Mouse (Mus musculus) embryonic stem cell, embryonic (primary cell): ENCODE measurements around the gene Tmem132c.

Experiments used
- CTCF ChIA-PET, 4 experiments: fragments of 300-600 bp in 2 of 4; fragments of 350-600 bp in 2 of 4; sonication (Branson Sonifier 250); formaldehyde crosslinking; loops; one replicate each; lab custom pipeline; 2022; ENCODE audit warnings: inconsistent platforms in 2 of 4; lab: Charles Lee
- POLR2A ChIA-PET, 4 experiments: fragments of 300-600 bp in 2 of 4; fragments of 350-600 bp in 2 of 4; sonication (Branson Sonifier 250); formaldehyde crosslinking; loops; one replicate each; lab custom pipeline; 2022; ENCODE audit warnings: antibody characterized with exemption in 4 of 4, inconsistent platforms in 1 of 4; lab: Charles Lee

The Tmem132c gene

GRCm38 (mm10) chr5:127482342-127482741 lies 240.7 kb downstream of the Tmem132c start:
- ChIA-PET CTCF (interaction anchor here in 3 of 4 experiments (0.7 to 2.6 kb wide), 10 partner anchors 13 to 903 kb away, joined by 3 to 20 read pairs (median 4); no protein-coding TSS in a partner anchor), POLR2A (interaction anchor here in 1 of 4 experiments (1.1 kb wide), 1 partner anchor 28 kb away, joined by 5 read pairs; no protein-coding TSS in a partner anchor)

- CTCF ChIA-PET: no interaction called here
Measured at GRCm38 (mm10) chr5:127483955-127484659, 242.5 kb downstream of the Tmem132c start.

GRCm38 (mm10) chr5:127484813-127485486 lies 243.3 kb downstream of the Tmem132c start:
- ChIA-PET CTCF (interaction anchor here in 3 of 4 experiments (0.6 to 1.4 kb wide), 4 partner anchors 31 to 313 kb away, joined by 3 to 6 read pairs (median 4); no protein-coding TSS in a partner anchor), POLR2A (no interaction called here)

More at GRCm38 (mm10) chr5:127483955-127484659, 242.5 kb downstream of the Tmem132c start:
- POLR2A ChIA-PET: no interaction called here

GRCm38 (mm10) chr5:127487190-127487589 lies 245.6 kb downstream of the Tmem132c start:
- CTCF ChIA-PET: interaction anchor here in 1 of 4 experiments (0.6 kb wide), 1 partner anchor 8 kb away, joined by 3 read pairs; no protein-coding TSS in a partner anchor
- POLR2A ChIA-PET: no interaction called here

GRCm38 (mm10) chr5:127488666-127489065 lies 247.1 kb downstream of the Tmem132c start:
- CTCF ChIA-PET: interaction anchor here in 1 of 4 experiments (0.6 kb wide), 1 partner anchor 135 kb away, joined by 4 read pairs; no protein-coding TSS in a partner anchor
- POLR2A ChIA-PET: no interaction called here

- ChIA-PET POLR2A (no interaction called here), CTCF (interaction anchor here in 3 of 4 experiments (0.5 to 0.9 kb wide), 3 partner anchors 228 to 276 kb away, joined by 3 to 5 read pairs (median 3); no protein-coding TSS in a partner anchor)
Measured at GRCm38 (mm10) chr5:127491724-127492123, 250.1 kb downstream of the Tmem132c start.

GRCm38 (mm10) chr5:127496895-127497294 lies 255.3 kb downstream of the Tmem132c start:
- ChIA-PET CTCF (interaction anchor here in 1 of 4 experiments (1.1 kb wide), 1 partner anchor 15 kb away, joined by 4 read pairs; no protein-coding TSS in a partner anchor), POLR2A (no interaction called here)

- ChIA-PET POLR2A (no interaction called here), CTCF (interaction anchor here in 1 of 4 experiments (1.8 kb wide), 1 partner anchor 61 kb away, joined by 6 read pairs; no protein-coding TSS in a partner anchor)
Measured at GRCm38 (mm10) chr5:127499151-127499827, 257.7 kb downstream of the Tmem132c start.

GRCm38 (mm10) chr5:127502838-127503237 lies 261.2 kb downstream of the Tmem132c start:
- ChIA-PET CTCF (interaction anchor here in 3 of 4 experiments (0.6 to 1.6 kb wide), 5 partner anchors 8 to 854 kb away, joined by 3 to 6 read pairs (median 3); no protein-coding TSS in a partner anchor), POLR2A (interaction anchor here in 1 of 4 experiments (0.5 to 1.3 kb wide), 5 partner anchors 110 to 1506 kb away, joined by 3 to 5 read pairs (median 3); no protein-coding TSS in a partner anchor)

- ChIA-PET POLR2A (no interaction called here), CTCF (interaction anchor here in 2 of 4 experiments (0.6 to 0.7 kb wide), 2 partner anchors 133 to 452 kb away, joined by 3 to 4 read pairs; no protein-coding TSS in a partner anchor)
Measured at GRCm38 (mm10) chr5:127505697-127506096, 264.1 kb downstream of the Tmem132c start.

GRCm38 (mm10) chr5:127511653-127512052 lies 270.0 kb downstream of the Tmem132c start:
- CTCF ChIA-PET: interaction anchor here in 2 of 4 experiments (0.6 to 1.2 kb wide), 4 partner anchors 9 to 159 kb away, joined by 3 to 6 read pairs (median 4); no protein-coding TSS in a partner anchor
- POLR2A ChIA-PET: no interaction called here

- POLR2A ChIA-PET: no interaction called here
- CTCF ChIA-PET: no interaction called here
Measured at GRCm38 (mm10) chr5:127515960-127516359, 274.4 kb downstream of the Tmem132c start.

- CTCF ChIA-PET: interaction anchor here in 2 of 4 experiments (0.6 to 1.3 kb wide), 5 partner anchors 11 to 332 kb away, joined by 3 to 4 read pairs (median 3); no protein-coding TSS in a partner anchor
Measured at GRCm38 (mm10) chr5:127522744-127523476, 281.3 kb downstream of the Tmem132c start.

GRCm38 (mm10) chr5:127527344-127527974 lies 285.9 kb downstream of the Tmem132c start:
- ChIA-PET POLR2A (no interaction called here), CTCF (interaction anchor here in 1 of 4 experiments (1.1 kb wide), 1 partner anchor 74 kb away, joined by 3 read pairs; no protein-coding TSS in a partner anchor)

More at GRCm38 (mm10) chr5:127522744-127523476, 281.3 kb downstream of the Tmem132c start:
- POLR2A ChIA-PET: no interaction called here

GRCm38 (mm10) chr5:127537508-127537907 lies 295.9 kb downstream of the Tmem132c start:
- CTCF ChIA-PET: interaction anchor here in 1 of 4 experiments (0.6 kb wide), 1 partner anchor 1737 kb away, joined by 3 read pairs; no protein-coding TSS in a partner anchor

GRCm38 (mm10) chr5:127546585-127546991 lies 305.0 kb downstream of the Tmem132c start:
- POLR2A ChIA-PET: no interaction called here
- CTCF ChIA-PET: interaction anchor here in 1 of 4 experiments (1.2 kb wide), 1 partner anchor 12 kb away, joined by 3 read pairs; no protein-coding TSS in a partner anchor

More at GRCm38 (mm10) chr5:127537508-127537907, 295.9 kb downstream of the Tmem132c start:
- POLR2A ChIA-PET: no interaction called here

GRCm38 (mm10) chr5:127548136-127548535 lies 306.5 kb downstream of the Tmem132c start:
- ChIA-PET CTCF (no interaction called here), POLR2A (interaction anchor here in 1 of 4 experiments (0.7 kb wide), 1 partner anchor 307 kb away, joined by 3 read pairs; no protein-coding TSS in a partner anchor)
